Mouse (Mus musculus) embryonic facial prominence, embryonic 10.5 days (tissue): ENCODE results near the gene Hrc. TPM values are rescaled to one million over a fixed set of nuclear protein-coding genes. Genes with fewer than 3 reads are reported as not detected.

Experiments used
- DNase-seq: peaks from one replicate; pipeline ENCODE4 v3.0.0-alpha.2; 2017; ENCODE audit warnings: low spot score
- H3K27ac ChIP-seq: fragments of 300-500 bp; sonication (generic); replicated peaks from 2 replicates; pipeline ENCODE4 v1.5.1; 2016; ENCODE audit warnings: mild to moderate bottlenecking
- H3K27me3 ChIP-seq: fragments of 300-500 bp; sonication (generic); replicated peaks from 2 replicates; pipeline ENCODE4 v1.6.1; 2016; ENCODE audit warnings: low read depth, mild to moderate bottlenecking; ENCODE audit not compliant: poor library complexity, severe bottlenecking
- H3K36me3 ChIP-seq: fragments of 300-500 bp; sonication (generic); replicated peaks from 2 replicates; pipeline ENCODE4 v1.6.1; 2016; ENCODE audit warnings: mild to moderate bottlenecking, moderate library complexity
- H3K4me1 ChIP-seq: fragments of 300-500 bp; sonication (generic); 2 replicates; pipeline ENCODE4 v1.6.1; 2016
- H3K4me3 ChIP-seq: fragments of 300-500 bp; sonication (generic); 2 replicates; pipeline ENCODE4 v1.5.1; 2016; ENCODE audit warnings: mild to moderate bottlenecking, moderate library complexity
- H3K9me3 ChIP-seq: fragments of 300-500 bp; sonication (generic); 2 replicates; pipeline ENCODE4 v1.6.1; 2016; ENCODE audit warnings: mild to moderate bottlenecking
- WGBS: fragments of 180-500 bp; shearing (Covaris S2); methylation state at CpG from one replicate; pipeline ENCODE4 v1.1.7; 2016; 5-methylcytosine and 5-hydroxymethylcytosine counted together
- polyA plus RNA-seq: library from polyadenylated mRNA; unstranded; fragments of >200 nt; fragmentation: Nextera tagmentation; extraction: Ambion mirVana; gene quantifications from 2 replicates; pipeline ENCODE4 v1.2.1, GENCODE M21; 2016

Gene Hrc
- 0.31 and 0.64 TPM in 2 replicates for polyA plus RNA-seq

GRCm38 (mm10) chr7:45335056-45335455 lies at the start of gene Hrc:
Gene Hrc, plus strand, starts transcription at chr7:45335290.
- Histone ChIP-seq H3K27me3 (peaks cover 57% of the 10 kb centered on the region), H3K4me1 (peaks cover 65% of the 10 kb centered on the region), H3K9me3 (no peaks in the 10 kb centered on the region), H3K27ac (peak within 1 kb of the TSS; percentile 16; the same call in 1 of the 2 replicates), H3K36me3 (no peaks in the 10 kb centered on the region), H3K4me3 (peak within 1 kb of the TSS; percentile 73)
- no peak for DNase-seq
- WGBS = 27% methylated on average over 5 of the region's 5 CpGs

GRCm38 (mm10) chr7:45286486-45286885 lies 48.6 kb upstream of the Hrc start:
- H3K4me1 ChIP-seq = peaks cover 4% of the 10 kb centered on the region; the same call in 1 of the 2 replicates
- H3K9me3 ChIP-seq = no peaks in the 10 kb centered on the region
- no peak overlapping the region for H3K27ac ChIP-seq
- WGBS = 87% methylated on average over 13 of the region's 13 CpGs
- no peaks in the 10 kb centered on the region for H3K27me3 ChIP-seq
- no peaks in the 10 kb centered on the region for H3K36me3 ChIP-seq
- H3K4me3 ChIP-seq = no peak overlapping the region
- DNase-seq = no peak

- DNase-seq = no peak
- Histone ChIP-seq H3K27me3 (no peaks in the 10 kb centered on the region; the same call in 1 of the 2 replicates), H3K27ac (no peak overlapping the region), H3K4me1 (no peaks in the 10 kb centered on the region), H3K9me3 (no peaks in the 10 kb centered on the region), H3K4me3 (no peak overlapping the region), H3K36me3 (no peaks in the 10 kb centered on the region)
- WGBS = 84% methylated on average over 1 of the region's 1 CpGs
Measured at GRCm38 (mm10) chr7:45296626-45297025, 38.5 kb upstream of the Hrc start.

- Histone ChIP-seq H3K27me3 (no peaks in the 10 kb centered on the region; the same call in 1 of the 2 replicates), H3K9me3 (no peaks in the 10 kb centered on the region), H3K27ac (no peak overlapping the region), H3K4me1 (no peaks in the 10 kb centered on the region), H3K36me3 (no peaks in the 10 kb centered on the region), H3K4me3 (no peak overlapping the region)
- 69% methylated on average over 3 of the region's 3 CpGs for WGBS
- no peak for DNase-seq
Measured at GRCm38 (mm10) chr7:45297563-45297962, 37.5 kb upstream of the Hrc start.

GRCm38 (mm10) chr7:45299752-45300151 lies 35.3 kb upstream of the Hrc start:
- 12% methylated on average over 5 of the region's 5 CpGs for WGBS
- peak; percentile 71 for DNase-seq
- H3K27ac ChIP-seq = no peak overlapping the region

GRCm38 (mm10) chr7:45300270-45300669 lies 34.8 kb upstream of the Hrc start:
- 18% methylated on average over 6 of the region's 6 CpGs for WGBS
- peaks cover 14% of the 10 kb centered on the region for H3K27me3 ChIP-seq

More at GRCm38 (mm10) chr7:45299752-45300151, 35.3 kb upstream of the Hrc start:
- Histone ChIP-seq H3K4me1 (peaks cover 4% of the 10 kb centered on the region), H3K36me3 (peaks cover 8% of the 10 kb centered on the region; the same call in 1 of the 2 replicates), H3K4me3 (no peak overlapping the region), H3K9me3 (no peaks in the 10 kb centered on the region), H3K27me3 (peaks cover 12% of the 10 kb centered on the region)

GRCm38 (mm10) chr7:45302626-45303025 lies 32.5 kb upstream of the Hrc start:
- Histone ChIP-seq H3K4me1 (peaks cover 14% of the 10 kb centered on the region), H3K4me3 (no peak overlapping the region), H3K27ac (no peak overlapping the region), H3K9me3 (no peaks in the 10 kb centered on the region), H3K36me3 (peaks cover 8% of the 10 kb centered on the region; the same call in 1 of the 2 replicates), H3K27me3 (peaks cover 14% of the 10 kb centered on the region)
- 85% methylated on average over 8 of the region's 8 CpGs for WGBS
- DNase-seq = no peak

More at GRCm38 (mm10) chr7:45300270-45300669, 34.8 kb upstream of the Hrc start:
- H3K4me3 ChIP-seq = no peak overlapping the region
- no peaks in the 10 kb centered on the region for H3K9me3 ChIP-seq
- H3K4me1 ChIP-seq = peaks cover 10% of the 10 kb centered on the region
- peaks cover 8% of the 10 kb centered on the region; the same call in 1 of the 2 replicates for H3K36me3 ChIP-seq
- no peak overlapping the region for H3K27ac ChIP-seq
- peak; percentile 61 for DNase-seq

- peak overlapping the region; percentile 49 for H3K4me3 ChIP-seq
- peaks cover 26% of the 10 kb centered on the region for H3K4me1 ChIP-seq
- DNase-seq = no peak
- H3K27me3 ChIP-seq = peaks cover 14% of the 10 kb centered on the region
- H3K9me3 ChIP-seq = no peaks in the 10 kb centered on the region
- 0 out of 2 replicates have a peak overlapping the region, but pooled peaks have one; percentile 40 for H3K27ac ChIP-seq
- peaks cover 8% of the 10 kb centered on the region; the same call in 1 of the 2 replicates for H3K36me3 ChIP-seq
- WGBS = 15% methylated on average over 13 of the region's 13 CpGs
Measured at GRCm38 (mm10) chr7:45304869-45305268, 30.2 kb upstream of the Hrc start.

- Histone ChIP-seq H3K27ac (0 out of 2 replicates have a peak overlapping the region, but pooled peaks have one; percentile 40), H3K36me3 (peaks cover 8% of the 10 kb centered on the region; the same call in 1 of the 2 replicates), H3K9me3 (no peaks in the 10 kb centered on the region), H3K4me1 (peaks cover 26% of the 10 kb centered on the region), H3K4me3 (peak overlapping the region; percentile 49), H3K27me3 (peaks cover 14% of the 10 kb centered on the region)
- WGBS = 2% methylated on average over 17 of the region's 17 CpGs
- DNase-seq = peak; percentile 84
Measured at GRCm38 (mm10) chr7:45305275-45305674, 29.8 kb upstream of the Hrc start.

- Histone ChIP-seq H3K27ac (peak overlapping the region; percentile 16; the same call in 1 of the 2 replicates), H3K9me3 (no peaks in the 10 kb centered on the region), H3K36me3 (peaks cover 1% of the 10 kb centered on the region; the same call in 1 of the 2 replicates), H3K4me1 (peaks cover 46% of the 10 kb centered on the region), H3K4me3 (peak overlapping the region; percentile 16; the same call in 1 of the 2 replicates), H3K27me3 (peaks cover 12% of the 10 kb centered on the region; the same call in 1 of the 2 replicates)
- 70% methylated on average over 15 of the region's 15 CpGs for WGBS
- no peak for DNase-seq
Measured at GRCm38 (mm10) chr7:45308551-45309240, 26.4 kb upstream of the Hrc start.

GRCm38 (mm10) chr7:45309455-45309854 lies 25.6 kb upstream of the Hrc start:
- H3K27ac ChIP-seq = peak overlapping the region; percentile 16; the same call in 1 of the 2 replicates
- WGBS = 14% methylated on average over 9 of the region's 9 CpGs

GRCm38 (mm10) chr7:45312023-45312422 lies 23.1 kb upstream of the Hrc start:
- no peak overlapping the region for H3K4me3 ChIP-seq
- peaks cover 6% of the 10 kb centered on the region; the same call in 1 of the 2 replicates for H3K36me3 ChIP-seq
- no peaks in the 10 kb centered on the region for H3K9me3 ChIP-seq
- H3K27ac ChIP-seq = no peak overlapping the region
- WGBS = 58% methylated on average over 8 of the region's 8 CpGs
- peaks cover 35% of the 10 kb centered on the region for H3K4me1 ChIP-seq
- H3K27me3 ChIP-seq = no peaks in the 10 kb centered on the region
- no peak for DNase-seq

More at GRCm38 (mm10) chr7:45309455-45309854, 25.6 kb upstream of the Hrc start:
- no peaks in the 10 kb centered on the region for H3K9me3 ChIP-seq
- H3K4me1 ChIP-seq = peaks cover 47% of the 10 kb centered on the region
- no peak overlapping the region for H3K4me3 ChIP-seq
- no peaks in the 10 kb centered on the region for H3K36me3 ChIP-seq
- H3K27me3 ChIP-seq = peaks cover 5% of the 10 kb centered on the region; the same call in 1 of the 2 replicates
- DNase-seq = peak; percentile 76
